Mouse (Mus musculus) Patski (cell line): Measurements from ENCODE around the gene Dnah1. TPM values are rescaled to one million over a fixed set of nuclear protein-coding genes. Genes with fewer than 3 reads are reported as not detected.
A peak's percentile ranks its signal among the peaks of the same experiment; 100 is the strongest.

Experiments
- ATAC-seq: fragments of 100-300 bp; one replicate; pipeline ENCODE4 v1.8.0; 2021
- CTCF ChIA-PET: fragments of 350-600 bp; sonication (Branson Sonifier 250); formaldehyde crosslinking; loops from one replicate; lab custom pipeline; 2022; ENCODE audit warnings: inconsistent platforms; lab: Charles Lee
- POLR2A ChIA-PET: fragments of 350-600 bp; sonication (Branson Sonifier 250); formaldehyde crosslinking; loops from one replicate; lab custom pipeline; 2022; ENCODE audit warnings: antibody characterized with exemption, inconsistent platforms; lab: Charles Lee
- DNase-seq: peaks from one replicate; pipeline ENCODE4 v3.0.0-alpha.2; 2011; ENCODE audit warnings: low read depth, low spot score
- H3K27me3 ChIP-seq: fragments of 371-371 bp; one replicate; pipeline ENCODE4 v1.5.1; 2021
- CTCF ChIP-seq: fragments of 100-300 bp; IDR thresholded peaks from one replicate; pipeline ENCODE4 v1.5.1; 2021
- in situ Hi-C: fragments of 300-500 bp; cut with MboI; formaldehyde crosslinking; loops from 3 replicates; pipeline ENCODE4 v1.11.1; 2018; ENCODE audit warnings: low pct_unique_long_range_greater_than_20kb, mixed read lengths
- polyA plus RNA-seq: library from polyadenylated mRNA; unstranded; gene quantifications from one replicate; pipeline ENCODE4 v1.2.3, GENCODE M21; 2021

The Dnah1 gene
- polyA plus RNA-seq, 1 experiment from 2014 or later = 0.10 TPM

GRCm38 (mm10) chr14:31217666-31218065, 106.0 kb downstream of the Dnah1 start, which contains the start of gene Sema3g:
TSS of gene Sema3g (plus strand) at chr14:31217860.
- H3K27me3 ChIP-seq = no peaks in the 10 kb centered on the region
- TF ChIP-seq CTCF = no peak
- CTCF ChIA-PET = interaction anchor here (0.7 to 1.2 kb wide), 5 partner anchors 9 to 22 kb away, joined by 3 to 6 read pairs (median 3); partner anchors contain the start of gene Tnnc1
- ATAC-seq (peak; percentile 60), DNase-seq (no peak)
- POLR2A ChIA-PET = no interaction called here
- in situ Hi-C loops = no loop called here

- POLR2A ChIA-PET = interaction anchor here (1.1 kb wide), 1 partner anchor 34 kb away, joined by 3 read pairs; the partner anchor contains the start of genes Bap1 and Phf7
- no peak for TF ChIP-seq CTCF
- no peak for ATAC-seq
- CTCF ChIA-PET = interaction anchor here (0.7 to 1.9 kb wide), 6 partner anchors 9 to 20 kb away, joined by 3 to 6 read pairs (median 4); partner anchors contain the start of gene Tnnc1
- H3K27me3 ChIP-seq = no peaks in the 10 kb centered on the region
- no peak for DNase-seq
- in situ Hi-C loops = no loop called here
Observed at GRCm38 (mm10) chr14:31216846-31217245, 106.8 kb downstream of the Dnah1 start, which contains the start of gene Nisch. TSS of gene Nisch (minus strand) at chr14:31216946.

GRCm38 (mm10) chr14:31215157-31216002, 108.3 kb downstream of the Dnah1 start:
- DNase-seq (no peak), ATAC-seq (no peak)
- H3K27me3 ChIP-seq = no peaks in the 10 kb centered on the region
- TF ChIP-seq CTCF = no peak
- POLR2A ChIA-PET = interaction anchor here (1.1 to 1.3 kb wide), 2 partner anchors 21 to 35 kb away, joined by 3 to 5 read pairs; partner anchors contain the start of genes Bap1 and Phf7
- CTCF ChIA-PET = interaction anchor here (1.0 to 1.9 kb wide), 8 partner anchors 8 to 23 kb away, joined by 3 to 10 read pairs (median 4); partner anchors contain the start of gene Tnnc1
- in situ Hi-C loops = no loop called here

GRCm38 (mm10) chr14:31214684-31215083, 109.0 kb downstream of the Dnah1 start:
- TF ChIP-seq CTCF = no peak
- H3K27me3 ChIP-seq = no peaks in the 10 kb centered on the region
- CTCF ChIA-PET = interaction anchor here (1.1 to 1.9 kb wide), 4 partner anchors 9 to 22 kb away, joined by 4 to 10 read pairs (median 5); no protein-coding TSS in a partner anchor
- ATAC-seq (no peak), DNase-seq (no peak)
- POLR2A ChIA-PET = no interaction called here
- in situ Hi-C loops = no loop called here

- in situ Hi-C loops = no loop called here
- no peak for ATAC-seq
- no peak for TF ChIP-seq CTCF
- POLR2A ChIA-PET = no interaction called here
- DNase-seq = no peak
- CTCF ChIA-PET = interaction anchor here (1.1 to 1.6 kb wide), 4 partner anchors 16 to 35 kb away, joined by 3 to 5 read pairs (median 3); no protein-coding TSS in a partner anchor
- no peaks in the 10 kb centered on the region for H3K27me3 ChIP-seq
Observed at GRCm38 (mm10) chr14:31213868-31214267, 109.8 kb downstream of the Dnah1 start.

- no peak for ATAC-seq
- in situ Hi-C loops = no loop called here
- no peak for TF ChIP-seq CTCF
- POLR2A ChIA-PET = interaction anchor here (1.5 kb wide), 1 partner anchor 13 kb away, joined by 3 read pairs; no protein-coding TSS in a partner anchor
- CTCF ChIA-PET = interaction anchor here (1.2 to 1.6 kb wide), 2 partner anchors 19 to 21 kb away, joined by 3 read pairs; no protein-coding TSS in a partner anchor
- no peaks in the 10 kb centered on the region for H3K27me3 ChIP-seq
- DNase-seq = no peak
Observed at GRCm38 (mm10) chr14:31212499-31212898, 111.2 kb downstream of the Dnah1 start.

GRCm38 (mm10) chr14:31211854-31212253, 111.8 kb downstream of the Dnah1 start:
- CTCF ChIA-PET = interaction anchor here (1.2 kb wide), 1 partner anchor 19 kb away, joined by 3 read pairs; no protein-coding TSS in a partner anchor
- ATAC-seq (no peak), DNase-seq (no peak)
- TF ChIP-seq CTCF = no peak
- POLR2A ChIA-PET = interaction anchor here (1.5 kb wide), 1 partner anchor 14 kb away, joined by 3 read pairs; no protein-coding TSS in a partner anchor
- in situ Hi-C loops = no loop called here
- no peaks in the 10 kb centered on the region for H3K27me3 ChIP-seq

Other genes starting within 250 kb of the Dnah1 start
- gene Smim4, start 194.9 kb downstream of the Dnah1 start, polyA plus RNA-seq = 75.7 TPM
- 268 TPM for gene Nt5dc2, start 192.8 kb downstream of the Dnah1 start, polyA plus RNA-seq
- gene Stab1, start 155.3 kb downstream of the Dnah1 start, polyA plus RNA-seq = 0.74 TPM
- 8.1 TPM for gene Tnnc1, start 115.6 kb downstream of the Dnah1 start, polyA plus RNA-seq
- 564 TPM for gene Nisch, start 107.0 kb downstream of the Dnah1 start, polyA plus RNA-seq
- gene Sema3g, start 106.0 kb downstream of the Dnah1 start, polyA plus RNA-seq = 3.0 TPM
- 10.7 TPM for gene Phf7, start 72.6 kb downstream of the Dnah1 start, polyA plus RNA-seq
- 66.1 TPM for gene Bap1, start 72.4 kb downstream of the Dnah1 start, polyA plus RNA-seq
- 50.4 TPM for gene Capn7, start 12.7 kb upstream of the Dnah1 start, polyA plus RNA-seq
- gene Sh3bp5, start 112.2 kb upstream of the Dnah1 start, polyA plus RNA-seq = 11.3 TPM
- 45.2 TPM for gene Eaf1, start 170.5 kb upstream of the Dnah1 start, polyA plus RNA-seq
- gene Mettl6, start 171.1 kb upstream of the Dnah1 start, polyA plus RNA-seq = 28.8 TPM